Mouse (Mus musculus): ENCODE measurements at regions not wholly inside any gene's neighbourhood (a gene's known extent, or its start where the extent isn't known, plus 50 kb on each side); places are given as distances from the start of the nearest gene placed in this dataset.

DNA sequence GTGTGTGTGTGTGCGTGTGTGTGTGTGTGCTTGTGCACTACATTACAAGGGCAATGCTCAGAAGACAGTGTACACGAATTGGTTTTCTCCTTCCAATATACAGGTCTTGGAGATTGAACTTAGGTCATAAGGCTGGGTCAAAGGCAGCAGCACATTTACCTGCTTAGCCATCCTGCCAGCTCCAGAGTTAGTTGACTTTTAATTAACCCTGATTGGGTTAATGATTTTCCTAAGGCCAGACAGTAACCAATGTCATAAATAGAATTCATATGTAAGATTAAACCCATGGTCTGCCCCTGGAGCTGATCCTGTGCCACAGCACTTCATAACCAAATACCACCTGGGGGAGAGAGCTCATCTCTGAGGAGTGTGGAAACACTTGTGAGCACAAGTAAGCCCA lies 81.3 kb upstream of the Cenpw start:
- no peaks in the 10 kb centered on the region for H3K36me3 ChIP-seq (ENCODE audit: control insufficient read depth, insufficient read depth, low read length, poor library complexity, severe bottlenecking)
- H3K9me3 ChIP-seq (replicated peaks; ENCODE audit: control insufficient read depth, insufficient read depth, low read length, poor library complexity, severe bottlenecking) = no peaks in the 10 kb centered on the region
- TF ChIP-seq CTCF (IDR thresholded peaks at IDR 0.05; ENCODE audit: low read depth, low read length) = no peak
- TF ChIP-seq EP300 (IDR thresholded peaks at IDR 0.05; ENCODE audit: insufficient read depth, low read depth, low read length) = no peak
- no peak for TF ChIP-seq POLR2A (IDR thresholded peaks at IDR 0.05; ENCODE audit: insufficient read depth, low read length)
- no peaks in the 10 kb centered on the region for H3K4me1 ChIP-seq (ENCODE audit: control insufficient read depth, insufficient read depth, low read length)
- H3K4me3 ChIP-seq (ENCODE audit: low read depth, low read length) = no peak overlapping the region
- H3K9ac ChIP-seq (ENCODE audit: low read depth, poor library complexity, severe bottlenecking) = no peak overlapping the region
- no peaks in the 10 kb centered on the region for H3K27me3 ChIP-seq (ENCODE audit: control insufficient read depth, insufficient read depth, low read length, poor library complexity, severe bottlenecking)
- no peak overlapping the region for H3K27ac ChIP-seq (ENCODE audit: insufficient read depth, low read length)

DNA sequence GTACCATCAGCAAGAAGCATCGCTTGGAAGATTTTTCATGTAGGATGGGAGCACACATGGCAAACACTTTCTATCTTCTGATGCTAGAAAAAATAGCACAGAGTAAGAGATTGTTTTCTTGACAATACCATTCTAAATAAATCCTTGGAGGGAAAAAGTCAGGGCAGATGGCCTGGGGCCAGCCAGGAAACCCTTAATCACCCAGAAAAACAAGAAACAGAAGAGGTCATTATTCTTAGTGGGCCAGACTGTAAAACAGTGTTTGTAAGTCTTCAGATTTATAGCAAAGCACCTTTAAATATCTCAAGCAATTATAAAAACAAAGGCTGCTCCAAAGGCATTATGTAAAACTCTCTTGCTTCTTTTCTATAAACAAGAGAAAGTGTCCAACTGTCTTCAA lies 80.1 kb upstream of the Cenpw start:
- H3K9ac ChIP-seq (ENCODE audit: low read depth, poor library complexity, severe bottlenecking) = no peak overlapping the region
- no peak for TF ChIP-seq POLR2A (IDR thresholded peaks at IDR 0.05; ENCODE audit: insufficient read depth, low read length)
- TF ChIP-seq EP300 (IDR thresholded peaks at IDR 0.05; ENCODE audit: insufficient read depth, low read depth, low read length) = no peak
- no peak for TF ChIP-seq CTCF (IDR thresholded peaks at IDR 0.05; ENCODE audit: low read depth, low read length)
- no peaks in the 10 kb centered on the region for H3K9me3 ChIP-seq (replicated peaks; ENCODE audit: control insufficient read depth, insufficient read depth, low read length, poor library complexity, severe bottlenecking)
- no peak overlapping the region for H3K27ac ChIP-seq (ENCODE audit: insufficient read depth, low read length)
- H3K36me3 ChIP-seq (ENCODE audit: control insufficient read depth, insufficient read depth, low read length, poor library complexity, severe bottlenecking) = no peaks in the 10 kb centered on the region
- no peaks in the 10 kb centered on the region for H3K27me3 ChIP-seq (ENCODE audit: control insufficient read depth, insufficient read depth, low read length, poor library complexity, severe bottlenecking)
- H3K4me3 ChIP-seq (ENCODE audit: low read depth, low read length) = no peak overlapping the region
- no peaks in the 10 kb centered on the region for H3K4me1 ChIP-seq (ENCODE audit: control insufficient read depth, insufficient read depth, low read length)

GRCm38 (mm10) chr10:30279978-30280377 lies 79.6 kb upstream of the Cenpw start:
- TF ChIP-seq CTCF (IDR thresholded peaks at IDR 0.05; ENCODE audit: low read depth, low read length) (no peak), POLR2A (IDR thresholded peaks at IDR 0.05; ENCODE audit: insufficient read depth, low read length) (no peak), EP300 (IDR thresholded peaks at IDR 0.05; ENCODE audit: insufficient read depth, low read depth, low read length) (no peak)
- Histone ChIP-seq H3K4me3 (ENCODE audit: low read depth, low read length) (no peak overlapping the region), H3K4me1 (ENCODE audit: control insufficient read depth, insufficient read depth, low read length) (no peaks in the 10 kb centered on the region), H3K27me3 (ENCODE audit: control insufficient read depth, insufficient read depth, low read length, poor library complexity, severe bottlenecking) (no peaks in the 10 kb centered on the region), H3K36me3 (ENCODE audit: control insufficient read depth, insufficient read depth, low read length, poor library complexity, severe bottlenecking) (no peaks in the 10 kb centered on the region), H3K9me3 (replicated peaks; ENCODE audit: control insufficient read depth, insufficient read depth, low read length, poor library complexity, severe bottlenecking) (no peaks in the 10 kb centered on the region), H3K9ac (ENCODE audit: low read depth, poor library complexity, severe bottlenecking) (no peak overlapping the region), H3K27ac (ENCODE audit: insufficient read depth, low read length) (no peak overlapping the region)

DNA sequence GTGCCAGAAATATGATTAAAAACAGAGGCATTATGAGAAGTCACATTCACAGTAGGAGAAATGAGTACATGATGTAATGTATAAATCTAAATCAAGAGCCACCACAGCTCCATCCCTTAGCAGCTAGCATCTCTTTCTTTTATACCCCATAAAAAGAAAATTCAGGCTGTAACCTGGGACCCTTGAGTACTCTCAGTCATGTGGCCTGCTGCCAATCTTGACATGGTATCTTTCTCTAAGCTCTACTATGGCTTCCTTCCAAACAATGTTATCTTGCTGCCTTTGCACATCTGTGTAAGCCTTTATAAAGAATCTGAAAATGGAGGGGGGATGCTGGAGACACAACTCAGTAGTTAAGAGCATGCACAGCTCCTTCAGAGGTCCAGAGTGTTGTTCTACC lies 78.6 kb upstream of the Cenpw start:
- H3K9me3 ChIP-seq (replicated peaks; ENCODE audit: control insufficient read depth, insufficient read depth, low read length, poor library complexity, severe bottlenecking) = no peaks in the 10 kb centered on the region
- H3K4me3 ChIP-seq (ENCODE audit: low read depth, low read length) = no peak overlapping the region
- H3K27me3 ChIP-seq (ENCODE audit: control insufficient read depth, insufficient read depth, low read length, poor library complexity, severe bottlenecking) = no peaks in the 10 kb centered on the region
- no peak overlapping the region for H3K27ac ChIP-seq (ENCODE audit: insufficient read depth, low read length)
- no peaks in the 10 kb centered on the region for H3K4me1 ChIP-seq (ENCODE audit: control insufficient read depth, insufficient read depth, low read length)
- TF ChIP-seq POLR2A (IDR thresholded peaks at IDR 0.05; ENCODE audit: insufficient read depth, low read length) = no peak
- TF ChIP-seq EP300 (IDR thresholded peaks at IDR 0.05; ENCODE audit: insufficient read depth, low read depth, low read length) = no peak
- TF ChIP-seq CTCF (IDR thresholded peaks at IDR 0.05; ENCODE audit: low read depth, low read length) = no peak
- no peak overlapping the region for H3K9ac ChIP-seq (ENCODE audit: low read depth, poor library complexity, severe bottlenecking)
- H3K36me3 ChIP-seq (ENCODE audit: control insufficient read depth, insufficient read depth, low read length, poor library complexity, severe bottlenecking) = no peaks in the 10 kb centered on the region

GRCm38 (mm10) chr10:30265129-30265528 lies 64.8 kb upstream of the Cenpw start:
- Histone ChIP-seq H3K9me3 (replicated peaks; ENCODE audit: control insufficient read depth, insufficient read depth, low read length, poor library complexity, severe bottlenecking) (no peaks in the 10 kb centered on the region), H3K4me1 (ENCODE audit: control insufficient read depth, insufficient read depth, low read length) (no peaks in the 10 kb centered on the region), H3K4me3 (ENCODE audit: low read depth, low read length) (no peak overlapping the region), H3K27me3 (ENCODE audit: control insufficient read depth, insufficient read depth, low read length, poor library complexity, severe bottlenecking) (no peaks in the 10 kb centered on the region), H3K36me3 (ENCODE audit: control insufficient read depth, insufficient read depth, low read length, poor library complexity, severe bottlenecking) (no peaks in the 10 kb centered on the region), H3K27ac (ENCODE audit: insufficient read depth, low read length) (no peak overlapping the region), H3K9ac (ENCODE audit: low read depth, poor library complexity, severe bottlenecking) (no peak overlapping the region)
- no peak for TF ChIP-seq EP300 (IDR thresholded peaks at IDR 0.05; ENCODE audit: insufficient read depth, low read depth, low read length)
- TF ChIP-seq POLR2A (IDR thresholded peaks at IDR 0.05; ENCODE audit: insufficient read depth, low read length) = no peak
- TF ChIP-seq CTCF (IDR thresholded peaks at IDR 0.05; ENCODE audit: low read depth, low read length) = no peak

DNA sequence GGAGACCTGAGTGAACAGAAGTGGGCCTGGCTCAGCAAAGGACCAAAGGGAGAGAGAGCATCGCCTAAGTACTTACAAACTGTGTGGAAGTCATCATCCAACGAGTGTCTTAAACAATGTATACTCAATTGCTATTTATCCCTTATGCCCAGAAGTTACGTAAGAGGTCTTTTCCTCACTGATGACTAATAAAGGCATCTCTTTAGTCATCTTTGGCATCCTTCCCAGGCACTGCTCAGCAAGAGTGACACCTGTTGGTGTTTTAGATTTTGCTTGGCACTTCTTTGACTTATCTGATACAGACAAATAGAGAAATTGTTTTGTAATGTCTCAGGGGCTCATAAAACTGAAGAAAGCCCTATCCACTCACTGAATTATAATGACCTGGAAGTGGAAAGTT lies 59.4 kb upstream of the Cenpw start:
- H3K27ac ChIP-seq (ENCODE audit: insufficient read depth, low read length) = no peak overlapping the region
- TF ChIP-seq POLR2A (IDR thresholded peaks at IDR 0.05; ENCODE audit: insufficient read depth, low read length) (no peak), EP300 (IDR thresholded peaks at IDR 0.05; ENCODE audit: insufficient read depth, low read depth, low read length) (no peak), CTCF (IDR thresholded peaks at IDR 0.05; ENCODE audit: low read depth, low read length) (no peak)
- no peak overlapping the region for H3K9ac ChIP-seq (ENCODE audit: low read depth, poor library complexity, severe bottlenecking)

More for the DNA sequence above, 59.4 kb upstream of the Cenpw start:
- Histone ChIP-seq H3K4me3 (ENCODE audit: low read depth, low read length) (no peak overlapping the region), H3K9me3 (replicated peaks; ENCODE audit: control insufficient read depth, insufficient read depth, low read length, poor library complexity, severe bottlenecking) (no peaks in the 10 kb centered on the region), H3K36me3 (ENCODE audit: control insufficient read depth, insufficient read depth, low read length, poor library complexity, severe bottlenecking) (no peaks in the 10 kb centered on the region), H3K4me1 (ENCODE audit: control insufficient read depth, insufficient read depth, low read length) (no peaks in the 10 kb centered on the region), H3K27me3 (ENCODE audit: control insufficient read depth, insufficient read depth, low read length, poor library complexity, severe bottlenecking) (no peaks in the 10 kb centered on the region)

Measured in ES-Bruce4 (cell line).